Mouse (Mus musculus) urinary bladder, postnatal 10 days (tissue): Measurements from ENCODE around the gene Ptges2.
A peak's percentile ranks its signal among the peaks of the same experiment; 100 is the strongest.

Experiments used
- DNase-seq: peaks from one replicate; pipeline ENCODE4 v3.0.0; 2022; ENCODE audit warnings: low spot score

Ptges2 gene

DNA sequence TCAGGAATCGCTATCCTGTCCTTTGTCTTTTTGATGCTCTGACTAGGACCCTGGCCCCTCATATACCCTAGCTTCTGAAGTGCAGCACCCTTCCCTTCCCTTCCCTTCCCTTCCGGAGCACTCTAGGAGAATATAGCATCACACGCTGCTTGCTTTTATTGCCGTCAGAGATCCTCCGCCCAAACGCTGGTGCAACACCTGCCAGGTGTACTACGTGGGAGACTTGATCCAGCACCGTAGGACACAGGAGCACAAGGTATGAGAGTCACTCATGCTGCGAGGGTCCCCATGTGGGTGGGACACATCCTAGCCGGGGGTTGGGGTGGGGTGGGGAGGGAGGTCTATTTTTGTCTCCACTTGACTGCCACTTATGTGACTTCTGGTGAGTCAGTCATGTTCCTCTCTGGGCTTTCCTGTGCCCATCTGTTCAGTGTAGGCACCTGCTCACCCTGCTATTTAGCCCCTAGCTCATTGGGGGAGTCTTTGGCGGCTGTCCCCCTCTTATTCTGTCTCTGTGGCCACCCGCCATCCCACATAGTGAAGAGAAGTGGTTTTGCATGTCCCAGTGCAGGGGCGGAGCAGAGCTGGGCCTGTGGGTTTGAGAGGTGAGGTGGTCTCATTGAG is 20.3 kb upstream of the Ptges2 start:
- DNase-seq: no peak

- DNase-seq: no peak
Observed at GRCm38 (mm10) chr2:32376963-32377362, 18.7 kb upstream of the Ptges2 start.

GRCm38 (mm10) chr2:32380001-32380500 is 15.6 kb upstream of the Ptges2 start:
- DNase-seq: no peak

DNA sequence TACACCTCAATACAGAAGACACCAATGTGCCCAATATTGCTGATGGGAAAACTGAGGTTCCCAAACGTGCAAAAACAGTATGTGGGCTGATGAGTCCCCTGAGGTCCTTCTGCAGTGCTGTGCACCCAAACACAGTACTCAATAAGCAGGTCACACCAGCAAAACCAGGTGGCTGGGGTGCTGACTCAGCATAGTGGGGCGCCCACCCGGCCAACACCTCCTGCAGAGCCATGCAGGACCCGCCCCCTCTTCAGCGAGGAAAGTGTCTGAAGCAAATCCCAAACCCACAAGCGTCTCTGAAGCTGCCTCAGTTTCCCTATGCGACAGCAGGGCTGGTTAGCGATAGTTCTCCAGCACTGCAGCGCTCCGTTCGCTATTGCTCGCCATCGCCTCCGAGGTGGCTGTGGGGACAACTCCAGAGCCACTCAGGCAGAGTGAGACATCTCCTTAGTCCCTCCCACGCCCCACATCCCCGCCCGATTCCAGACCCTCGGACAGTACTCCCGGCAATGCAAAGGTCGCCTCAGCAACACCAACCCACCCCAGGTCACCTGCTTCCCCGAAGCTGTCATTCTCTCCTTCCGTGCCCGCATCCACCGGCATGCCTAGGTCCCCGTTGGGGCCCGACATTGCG is 14.4 kb upstream of the Ptges2 start:
- DNase-seq: no peak

DNA sequence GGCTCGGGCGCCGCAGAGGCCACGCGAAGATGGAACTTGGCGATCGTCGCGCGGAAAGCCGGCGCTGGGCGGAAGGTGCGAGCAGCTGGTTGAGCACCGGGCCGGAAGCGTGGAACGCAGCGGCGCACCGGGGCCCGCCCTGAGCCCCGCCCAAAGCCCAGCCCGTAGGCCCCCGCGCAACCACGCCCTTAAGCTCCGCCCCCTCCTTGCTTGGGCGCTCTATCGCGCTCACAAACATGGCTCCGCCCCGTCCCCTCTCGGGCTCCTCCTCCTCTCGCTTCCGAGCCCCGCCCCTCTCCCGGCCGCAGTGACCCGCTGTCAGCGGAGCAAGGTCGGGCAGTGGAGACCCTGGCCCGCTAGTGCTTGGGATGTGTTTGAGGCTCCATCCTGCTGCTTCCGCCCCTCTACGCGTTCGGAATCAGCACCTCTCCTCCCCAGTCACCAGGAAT is 13.9 kb upstream of the Ptges2 start, which contains the start of gene 1110008P14Rik:
Gene 1110008P14Rik, minus strand, starts transcription at position 164 of the 449 bp plus-strand sequence.
- DNase-seq: peak; percentile 70

- no peak for DNase-seq
Observed at GRCm38 (mm10) chr2:32382689-32383088, 13.0 kb upstream of the Ptges2 start.

DNA sequence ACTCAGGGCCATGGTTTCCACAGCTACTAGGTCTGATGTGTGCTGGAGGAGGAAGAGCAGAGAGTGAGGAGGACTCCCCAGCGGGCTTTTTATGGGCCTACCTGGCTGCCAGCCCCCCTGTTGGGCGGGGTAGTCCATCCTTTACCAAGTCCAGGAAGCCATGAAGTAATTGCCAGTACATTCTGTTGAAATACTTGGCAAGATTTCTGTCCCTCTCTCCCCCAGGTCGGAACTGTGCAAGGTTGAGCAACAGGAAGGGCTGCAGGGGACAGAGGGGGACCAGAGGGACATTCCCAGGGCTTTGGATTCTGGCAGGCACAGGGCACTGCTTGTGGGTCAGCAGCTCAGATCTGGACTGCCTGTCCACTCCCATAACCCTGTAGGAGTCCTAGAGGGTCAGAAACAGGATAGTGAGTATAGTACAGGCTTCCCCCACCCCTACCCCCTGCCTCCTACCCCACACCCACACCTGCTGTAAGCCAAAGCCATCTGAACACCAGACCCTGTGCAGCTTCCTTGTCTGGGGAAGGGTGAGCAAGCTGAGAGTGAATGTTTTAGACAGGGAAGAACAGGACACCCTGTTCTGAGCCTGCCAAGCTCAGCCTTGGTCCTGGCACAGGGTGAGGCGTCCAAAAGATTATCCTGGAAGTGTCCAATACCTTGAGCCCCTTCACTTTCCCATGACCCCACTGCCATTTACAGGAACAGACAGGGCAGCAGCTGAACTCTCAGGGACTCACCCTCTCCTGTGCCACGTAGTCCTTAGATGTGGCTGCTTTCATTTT is 7.8 kb upstream of the Ptges2 start, which contains the start of gene Lcn2:
Gene Lcn2, minus strand, starts transcription at position 547 of the 785 bp plus-strand sequence.
- no peak for DNase-seq

DNA sequence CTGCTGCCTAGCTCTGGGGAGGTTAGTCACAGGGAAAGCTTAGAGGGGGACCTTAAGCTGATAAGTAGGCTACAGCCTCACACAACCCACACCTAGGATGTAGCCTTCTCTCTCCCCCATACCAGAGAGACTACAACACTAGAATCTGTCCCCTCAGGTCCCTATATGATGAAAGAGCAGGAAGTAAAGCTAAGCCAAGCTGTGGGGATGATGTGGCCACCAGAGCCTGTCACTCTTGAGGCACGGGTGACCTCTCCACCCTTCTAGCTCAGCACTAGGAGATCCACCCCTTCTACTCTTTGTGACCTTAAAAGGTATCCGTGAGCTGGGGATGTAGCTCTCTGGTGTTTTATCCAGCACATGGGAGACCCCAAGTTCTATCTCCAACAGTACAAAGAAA is 6.5 kb upstream of the Ptges2 start:
- DNase-seq: no peak

DNA sequence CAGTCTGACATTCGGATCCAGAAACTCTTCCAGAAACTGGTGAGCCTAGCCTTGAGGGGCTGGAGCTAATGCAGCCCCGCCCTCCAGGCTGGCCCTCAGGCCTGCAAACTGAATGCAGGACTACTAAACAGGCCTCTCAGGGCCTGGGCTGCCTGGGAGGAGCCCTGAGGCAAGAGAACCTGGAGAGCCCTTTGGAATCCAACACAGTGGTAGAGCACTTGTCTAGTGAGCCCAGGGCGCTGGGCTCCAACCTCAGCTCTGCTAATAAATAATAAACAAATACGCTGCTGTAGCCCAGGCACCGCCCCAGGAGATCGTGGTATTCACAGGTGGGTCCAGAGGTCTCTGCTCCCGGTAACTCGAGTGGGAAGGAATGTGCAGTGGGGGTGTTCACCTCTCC is 4.8 kb upstream of the Ptges2 start:
- no peak for DNase-seq

- DNase-seq: no peak
Observed at GRCm38 (mm10) chr2:32392063-32392462, 3.6 kb upstream of the Ptges2 start.

GRCm38 (mm10) chr2:32394973-32395372 is 723 bp upstream of the Ptges2 start:
- DNase-seq: no peak

GRCm38 (mm10) chr2:32395946-32396621 is 388 bp downstream of the Ptges2 start:
- peak; percentile 69 for DNase-seq

DNA sequence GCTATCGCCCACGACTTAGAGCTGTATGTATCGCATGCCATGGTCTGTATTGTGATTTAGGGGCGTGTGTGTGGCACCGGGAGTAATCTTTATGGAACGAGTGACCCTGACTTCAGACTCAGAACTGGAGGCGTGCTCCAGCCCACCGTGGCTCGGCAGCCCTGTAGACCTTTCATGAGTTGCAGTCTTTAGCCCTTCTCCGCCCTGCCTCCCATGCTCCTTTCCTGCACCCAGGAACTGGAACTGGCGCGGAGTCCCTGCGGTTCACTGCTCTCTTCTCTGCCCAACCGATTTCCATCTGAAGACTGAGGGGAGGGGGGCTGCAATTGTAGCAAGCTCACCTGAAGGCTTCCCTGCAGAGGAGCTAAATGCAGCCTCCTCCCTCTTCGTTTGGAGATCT is 999 bp downstream of the Ptges2 start:
- DNase-seq: no peak

- DNase-seq: peak; percentile 79
Observed at GRCm38 (mm10) chr2:32404663-32405062, 9.0 kb downstream of the Ptges2 start.

GRCm38 (mm10) chr2:32407144-32407824 is 11.6 kb downstream of the Ptges2 start:
- DNase-seq: no peak

DNA sequence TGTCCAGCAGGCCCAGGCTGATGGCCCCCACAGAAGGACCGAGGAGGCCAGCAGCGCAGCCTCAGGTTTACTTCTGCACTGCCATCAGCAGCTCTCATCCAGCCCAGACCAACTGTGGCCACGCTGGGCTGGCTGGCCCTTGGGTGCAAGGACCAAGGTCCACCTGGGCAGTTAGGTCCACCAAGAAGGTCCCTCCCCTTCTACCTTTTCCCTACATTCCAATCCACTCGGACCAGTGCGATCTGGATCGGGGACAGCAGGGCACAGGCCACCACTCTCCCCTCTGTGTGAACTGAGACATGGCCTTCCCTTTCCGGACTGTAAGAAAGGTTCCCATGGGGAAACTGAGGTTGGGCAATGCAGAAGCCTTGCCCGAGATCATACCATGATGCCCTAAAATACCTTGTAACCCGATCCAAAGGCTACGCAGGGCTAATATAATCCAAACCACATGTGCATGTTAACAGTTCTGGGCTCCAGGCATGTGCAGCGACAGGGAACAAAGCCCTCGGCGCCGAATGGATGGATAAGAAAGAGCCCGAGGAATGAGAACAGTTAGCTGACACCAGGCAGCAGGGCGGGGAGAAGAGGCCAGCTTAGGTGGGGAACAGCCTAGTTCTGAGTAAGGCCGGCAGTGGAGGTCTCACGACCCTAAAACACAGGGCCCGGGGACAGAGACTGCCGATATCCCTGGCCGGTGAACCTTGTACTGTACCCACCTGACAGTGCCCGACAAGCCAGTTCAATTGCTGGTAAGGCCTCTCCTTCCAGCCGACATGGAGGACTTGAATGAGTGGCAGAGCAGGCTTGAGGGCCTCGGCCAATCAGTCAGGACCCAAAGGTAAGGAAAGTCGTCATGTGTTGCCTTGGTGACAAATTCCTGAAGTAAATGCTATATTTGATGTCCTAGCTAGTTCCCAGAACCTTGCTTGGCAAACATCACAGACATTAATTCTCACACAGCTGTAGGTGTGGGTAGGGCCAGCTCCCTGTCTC is 13.0 kb downstream of the Ptges2 start:
- no peak for DNase-seq

DNA sequence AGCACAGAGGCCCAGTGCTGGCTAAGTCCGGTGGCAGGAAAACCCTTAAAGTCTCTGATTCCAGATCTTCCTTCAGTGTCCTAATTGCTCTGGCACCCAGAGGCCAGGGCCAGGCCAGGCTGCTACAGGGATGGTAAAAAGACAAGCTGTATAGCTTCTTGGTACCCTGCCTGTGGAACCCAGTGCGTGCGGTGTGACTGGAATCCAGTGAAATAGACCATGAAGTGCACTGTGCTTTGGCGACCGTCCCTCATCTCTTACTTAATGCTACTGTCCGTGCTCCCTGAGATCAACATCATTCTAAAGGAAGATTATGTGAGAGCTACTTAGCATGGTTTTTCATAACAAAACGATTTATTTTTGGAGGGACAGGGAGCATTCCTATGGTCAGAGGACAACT is 15.7 kb downstream of the Ptges2 start:
- DNase-seq: no peak

- DNase-seq: no peak
Observed at GRCm38 (mm10) chr2:32412742-32413531, 17.2 kb downstream of the Ptges2 start.

DNA sequence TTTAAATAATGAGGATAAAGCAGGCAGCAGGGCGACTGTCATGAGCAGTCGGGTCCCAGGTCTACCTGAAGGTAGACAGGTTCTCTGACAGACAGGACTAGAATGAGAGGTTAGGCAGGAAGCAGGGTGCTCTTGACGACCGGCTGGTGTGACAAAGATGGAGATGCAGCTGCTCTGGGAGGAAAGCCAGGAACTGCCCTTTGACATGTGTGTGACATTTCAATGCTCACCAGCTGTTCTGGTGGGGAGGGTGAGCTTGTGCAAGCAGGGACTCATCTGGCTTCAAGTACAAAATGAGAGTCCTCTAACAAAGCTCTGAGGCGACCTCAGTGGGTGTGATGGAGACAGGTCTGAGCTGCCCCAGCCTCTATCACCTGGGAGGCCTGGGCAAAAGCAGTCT is 18.2 kb downstream of the Ptges2 start:
- DNase-seq: no peak

DNA sequence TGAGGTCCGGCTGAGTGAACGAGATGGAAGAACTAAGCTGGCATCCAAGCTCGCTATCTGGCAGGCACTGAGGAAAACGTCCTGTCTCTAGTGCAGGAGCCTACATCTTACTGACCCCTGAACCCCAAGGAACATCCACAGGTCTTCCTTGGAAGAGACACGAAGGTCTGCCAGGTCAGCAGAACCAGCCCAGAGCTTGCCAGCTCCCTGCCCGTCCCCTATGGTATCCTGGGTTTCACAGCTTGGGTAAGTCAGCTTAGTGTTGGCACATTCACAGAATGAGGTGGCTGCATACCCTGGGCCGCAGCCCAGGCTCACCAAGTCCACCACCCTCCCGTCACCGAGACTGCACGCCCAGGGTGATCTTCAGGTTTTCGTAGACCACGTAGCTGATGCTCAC is 20.1 kb downstream of the Ptges2 start:
- no peak for DNase-seq
